ENCODE assay signal across 12 mouse cellular contexts in genomic region chr12:73040563-73041255, GRCm38 (mm10). TPM values are rescaled to one million over a fixed set of nuclear protein-coding genes. Genes with fewer than 3 reads are reported as not detected.
DNase-seq lines count a peak whose midpoint lies in the region; ATAC-seq and TF ChIP-seq lines count a peak whose summit lies in the region.
"Had no signal": no experiment of that assay in that cellular context is flagged by ENCODE, and none has a peak within 500 bp of the region (broad histone marks: within the 10 kb centered on the region; RNA-seq: fewer than 3 reads in every experiment).

No protein-coding gene starts in this region.

- no peaks in the 10 kb centered on the region for H3K9me3 ChIP-seq in heart, embryonic 12.5 days (replicated peaks)
- H3K9me3 ChIP-seq in midbrain, embryonic 14.5 days (ENCODE audit: control insufficient read depth, low read length): no peaks in the 10 kb centered on the region
- no peaks in the 10 kb centered on the region for H3K9me3 ChIP-seq in midbrain, postnatal 0 days (ENCODE audit: low read length)

- no peak overlapping the region for H3K4me3 ChIP-seq in heart, embryonic 12.5 days
- no peak overlapping the region for H3K4me3 ChIP-seq in midbrain, embryonic 14.5 days (replicated peaks; ENCODE audit: low read depth, low read length)
- no peak overlapping the region for H3K4me3 ChIP-seq in midbrain, postnatal 0 days (ENCODE audit: low read depth, low read length)
- H3K4me3 ChIP-seq: left cerebral cortex, adult 2 months had no signal

- no peak for ATAC-seq in heart, embryonic 12.5 days (ENCODE audit: insufficient number of reproducible peaks, low FRiP score)
- no peak for ATAC-seq in midbrain, embryonic 14.5 days (ENCODE audit: low FRiP score, low TSS enrichment)
- ATAC-seq in midbrain, postnatal 0 days (ENCODE audit: low FRiP score): no peak

- TF ChIP-seq CTCF in midbrain, postnatal 0 days (IDR thresholded peaks at IDR 0.05): no peak

- H3K9ac ChIP-seq in heart, embryonic 12.5 days: no peak overlapping the region
- no peak overlapping the region for H3K9ac ChIP-seq in midbrain, embryonic 14.5 days (replicated peaks; ENCODE audit: low read length)
- H3K9ac ChIP-seq in midbrain, postnatal 0 days (replicated peaks; ENCODE audit: low read length, poor library complexity, severe bottlenecking): no peak overlapping the region
- H3K9ac ChIP-seq: lung, embryonic 14.5 days had no signal

- 2% methylated on average over 27 of the region's 27 CpGs for WGBS in heart, embryonic 12.5 days
- WGBS in midbrain, embryonic 14.5 days: 1% methylated on average over 27 of the region's 27 CpGs
- WGBS in midbrain, postnatal 0 days: 3% methylated on average over 27 of the region's 27 CpGs

- H3K4me2 ChIP-seq in heart, embryonic 12.5 days: no peak overlapping the region
- no peak overlapping the region for H3K4me2 ChIP-seq in midbrain, embryonic 14.5 days (ENCODE audit: low read length)
- H3K4me2 ChIP-seq in midbrain, postnatal 0 days (ENCODE audit: low read depth, low read length, poor library complexity, severe bottlenecking): no peak overlapping the region
- H3K4me2 ChIP-seq: lung, embryonic 14.5 days had no signal

- peaks cover 22% of the 10 kb centered on the region for H3K4me1 ChIP-seq in heart, embryonic 12.5 days (replicated peaks)
- H3K4me1 ChIP-seq in midbrain, embryonic 14.5 days (ENCODE audit: control insufficient read depth, insufficient read depth, low read length): no peaks in the 10 kb centered on the region
- no peaks in the 10 kb centered on the region for H3K4me1 ChIP-seq in midbrain, postnatal 0 days (ENCODE audit: insufficient read depth, low read length)

- no peak overlapping the region for H3K27ac ChIP-seq in heart, embryonic 12.5 days (ENCODE audit: poor library complexity, severe bottlenecking)
- no peak overlapping the region for H3K27ac ChIP-seq in midbrain, embryonic 14.5 days (replicated peaks; ENCODE audit: low read depth, low read length)
- no peak overlapping the region for H3K27ac ChIP-seq in midbrain, postnatal 0 days (ENCODE audit: low read depth, low read length)
- H3K27ac ChIP-seq: left cerebral cortex, adult 2 months had no signal

- peaks cover 61% of the 10 kb centered on the region for H3K27me3 ChIP-seq in heart, embryonic 12.5 days (replicated peaks)
- peaks cover 89% of the 10 kb centered on the region for H3K27me3 ChIP-seq in midbrain, embryonic 14.5 days (ENCODE audit: control insufficient read depth, insufficient read depth, low read length)
- H3K27me3 ChIP-seq in midbrain, postnatal 0 days (ENCODE audit: insufficient read depth, low read length): peaks cover 76% of the 10 kb centered on the region

- no peaks in the 10 kb centered on the region for H3K36me3 ChIP-seq in heart, embryonic 12.5 days
- no peaks in the 10 kb centered on the region for H3K36me3 ChIP-seq in midbrain, embryonic 14.5 days (ENCODE audit: control insufficient read depth, insufficient read depth, low read length)
- no peaks in the 10 kb centered on the region for H3K36me3 ChIP-seq in midbrain, postnatal 0 days (ENCODE audit: insufficient read depth, low read length)

- peak; percentile 86 for DNase-seq in heart, adult 11 months
- DNase-seq in midbrain, embryonic 14.5 days: peak; percentile 53
- no peak for DNase-seq in midbrain, postnatal 0 days (ENCODE audit: low spot score)
- peak; percentile 30 for DNase-seq in gastrocnemius, postnatal 25 days
- DNase-seq in yolk sac, embryonic 10.5 days (ENCODE audit: low spot score): peak; percentile 26
- no peak for DNase-seq in lung, postnatal 14 days
- no peak for DNase-seq in right cerebral cortex, postnatal 25 days
- DNase-seq: cerebellum, adult 8-10 months; kidney, adult 11 months; lung, embryonic 14.5 days had no signal

RNA-seq across cellular contexts. Expression of gene Six1, which starts 13.0 kb away (rescaled TPM):
- polyA plus RNA-seq in heart, embryonic 12.5 days (2016; fragmentation: Nextera tagmentation; extraction: Ambion mirVana): 0.45 and 0.67 TPM in 2 replicates
- polyA plus RNA-seq in midbrain, embryonic 14.5 days (2014; fragmentation: Nextera tagmentation; extraction: Ambion mirVana): 0.41 TPM in 1 of 2 replicates, not detected in the other
- total RNA-seq in midbrain, postnatal 0 days (2014; rRNA removed): 0.44 and 1.3 TPM in 2 replicates
- polyA plus RNA-seq in midbrain, postnatal 0 days (2015; fragmentation: Nextera tagmentation; extraction: Ambion mirVana): 0.55 and 0.68 TPM in 2 replicates
- total RNA-seq in gastrocnemius, postnatal 25 days (2021): 10 to 100 TPM; 47.7 to 51.0 TPM

Comparison
In these comparisons a context has a peak if more than half of its experiments do, and no peak if none do; other contexts are left out.
1. DNase-seq: peak in heart, adult 11 months (single experiment), midbrain, embryonic 14.5 days (single experiment), gastrocnemius, postnatal 25 days (single experiment) and yolk sac, embryonic 10.5 days (single experiment); none in midbrain, postnatal 0 days (single experiment), lung, postnatal 14 days (single experiment) and right cerebral cortex, postnatal 25 days (single experiment).